Mouse (Mus musculus): ENCODE results near the gene Slc16a1.

DNA sequence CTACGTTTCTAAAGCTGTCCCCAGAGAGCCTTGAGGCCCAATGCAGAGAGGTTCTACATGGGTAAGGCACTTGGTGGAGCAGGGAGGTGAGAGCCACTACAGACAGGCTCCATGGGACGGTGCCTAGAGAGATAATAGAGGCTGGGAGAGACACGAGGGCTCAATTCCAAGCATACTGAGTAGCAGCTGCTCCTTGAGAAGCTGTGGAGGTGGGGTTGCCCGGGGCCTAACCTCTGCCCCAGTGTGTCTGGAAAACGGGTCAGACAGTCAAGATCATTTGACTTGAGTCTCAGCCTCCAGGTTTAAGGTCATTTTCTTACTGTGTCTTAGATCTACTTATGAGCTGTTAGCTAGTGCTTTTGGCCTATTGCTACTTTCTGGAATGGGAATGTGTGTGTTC lies 25.4 kb upstream of the Slc16a1 start:
- TF ChIP-seq CTCF (IDR thresholded peaks at IDR 0.05; ENCODE audit: control insufficient read depth, insufficient read depth, insufficient read length) = no peak
- no peak for TF ChIP-seq MYOD1 (IDR thresholded peaks at IDR 0.05; ENCODE audit: control insufficient read depth, insufficient read length, low read depth)
- TF ChIP-seq MYOG (IDR thresholded peaks at IDR 0.05; ENCODE audit: control insufficient read depth, extremely low read depth, insufficient read length) = no peak
- no peak for TF ChIP-seq USF1 (IDR thresholded peaks at IDR 0.05; ENCODE audit: low read depth)
- no peak for TF ChIP-seq MAX (IDR thresholded peaks at IDR 0.05)
- no peak for TF ChIP-seq CEBPB (IDR thresholded peaks at IDR 0.05; ENCODE audit: low read depth)
- no peak for TF ChIP-seq FOSL1 (IDR thresholded peaks at IDR 0.05; ENCODE audit: insufficient read depth, low read length, poor library complexity, severe bottlenecking)
